Mouse (Mus musculus) forebrain, embryonic 10.5 days (tissue): ENCODE measurements around the gene Bcl11a. TPM values are rescaled to one million over a fixed set of nuclear protein-coding genes. Genes with fewer than 3 reads are reported as not detected.

ENCODE experiments used
- DNase-seq: peaks from one replicate; pipeline ENCODE4 v3.0.0-alpha.2; 2017; ENCODE audit warnings: low spot score; ENCODE audit errors: extremely low spot score
- H3K27ac ChIP-seq: fragments of 300-500 bp; sonication (generic); 2 replicates; pipeline ENCODE4 v1.5.1; 2016; ENCODE audit warnings: mild to moderate bottlenecking
- H3K27me3 ChIP-seq: fragments of 300-500 bp; sonication (generic); 2 replicates; pipeline ENCODE4 v1.6.1; 2016; ENCODE audit warnings: mild to moderate bottlenecking; ENCODE audit not compliant: poor library complexity, severe bottlenecking
- H3K36me3 ChIP-seq: fragments of 300-500 bp; sonication (generic); replicated peaks from 2 replicates; pipeline ENCODE4 v1.6.1; 2016; ENCODE audit warnings: mild to moderate bottlenecking, moderate library complexity
- H3K4me1 ChIP-seq: fragments of 300-500 bp; sonication (generic); 2 replicates; pipeline ENCODE4 v1.6.1; 2016
- H3K4me3 ChIP-seq: fragments of 300-500 bp; sonication (generic); 2 replicates; pipeline ENCODE4 v1.5.1; 2016; ENCODE audit warnings: mild to moderate bottlenecking, moderate library complexity
- H3K9me3 ChIP-seq: fragments of 300-500 bp; sonication (generic); 2 replicates; pipeline ENCODE4 v1.6.1; 2016; ENCODE audit warnings: mild to moderate bottlenecking, moderate library complexity
- WGBS: fragments of 180-500 bp; shearing (Covaris S2); methylation state at CpG from one replicate; pipeline ENCODE4 v1.1.7; 2016; 5-methylcytosine and 5-hydroxymethylcytosine counted together
- polyA plus RNA-seq: library from polyadenylated mRNA; unstranded; fragments of >200 nt; fragmentation: Nextera tagmentation; extraction: Ambion mirVana; gene quantifications from 2 replicates; pipeline ENCODE4 v1.2.1, GENCODE M21; 2016

The Bcl11a gene
- polyA plus RNA-seq, 1 experiment from 2014 or later: 44.1 TPM

GRCm38 (mm10) chr11:24082385-24083075, 4.7 kb downstream of the Bcl11a start:
- H3K9me3 ChIP-seq: no peaks in the 10 kb centered on the region
- 14% methylated on average over 11 of the region's 11 CpGs for WGBS
- no peak for DNase-seq
- peak overlapping the region; percentile 75 for H3K4me3 ChIP-seq
- peak overlapping the region; percentile 96 for H3K27ac ChIP-seq
- H3K27me3 ChIP-seq: peaks cover 44% of the 10 kb centered on the region
- peaks cover 61% of the 10 kb centered on the region for H3K4me1 ChIP-seq
- H3K36me3 ChIP-seq: peaks cover 26% of the 10 kb centered on the region

DNA sequence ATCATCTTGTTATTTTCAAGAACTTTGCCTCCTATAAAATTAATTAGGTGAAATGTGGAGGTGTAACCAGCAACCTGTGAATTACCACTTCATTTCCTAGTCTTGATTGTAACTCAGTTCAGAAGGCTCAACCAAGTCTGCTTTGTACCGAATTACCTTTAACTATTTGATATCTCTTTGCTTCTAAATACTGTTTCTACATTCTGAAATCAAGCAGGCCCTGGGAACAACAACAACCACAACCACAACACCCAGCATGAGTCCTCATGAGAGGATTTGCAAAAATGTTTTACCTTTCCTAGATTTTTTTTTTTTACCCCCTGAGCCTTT, 5.2 kb downstream of the Bcl11a start:
- 62% methylated on average over 1 of the region's 1 CpGs for WGBS

DNA sequence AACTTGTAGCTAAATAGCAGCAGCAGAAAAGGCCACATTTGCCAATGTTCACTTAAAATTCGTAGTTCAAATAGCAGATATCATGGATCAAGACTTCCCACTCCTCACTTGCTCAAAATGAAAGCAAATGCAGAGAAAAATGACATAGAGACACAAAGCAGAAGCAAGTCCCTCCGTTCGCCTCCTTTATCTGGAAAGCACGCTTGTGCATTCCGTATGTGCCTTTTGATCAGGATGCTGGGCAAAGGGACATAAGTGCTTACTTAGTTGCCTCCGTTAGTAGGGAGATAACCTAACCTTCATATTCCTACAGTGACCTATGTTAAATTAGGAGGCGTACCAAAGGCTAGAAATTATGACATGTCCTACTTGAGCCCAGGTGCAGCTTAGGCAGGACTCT, 5.6 kb downstream of the Bcl11a start:
- Histone ChIP-seq H3K27ac (peak overlapping the region; percentile 45; the same call in 1 of the 2 replicates), H3K27me3 (peaks cover 50% of the 10 kb centered on the region), H3K9me3 (no peaks in the 10 kb centered on the region), H3K36me3 (peaks cover 35% of the 10 kb centered on the region), H3K4me3 (peak overlapping the region; percentile 75; the same call in 1 of the 2 replicates), H3K4me1 (peaks cover 65% of the 10 kb centered on the region)
- DNase-seq: no peak
- 72% methylated on average over 7 of the region's 7 CpGs for WGBS

More for the DNA sequence above, 5.2 kb downstream of the Bcl11a start:
- H3K4me1 ChIP-seq: peaks cover 62% of the 10 kb centered on the region
- no peak for DNase-seq
- H3K27ac ChIP-seq: peak overlapping the region; percentile 45; the same call in 1 of the 2 replicates
- H3K36me3 ChIP-seq: peaks cover 31% of the 10 kb centered on the region
- H3K9me3 ChIP-seq: no peaks in the 10 kb centered on the region
- peaks cover 49% of the 10 kb centered on the region for H3K27me3 ChIP-seq
- peak overlapping the region; percentile 75; the same call in 1 of the 2 replicates for H3K4me3 ChIP-seq

- WGBS: 52% methylated on average over 3 of the region's 3 CpGs
- Histone ChIP-seq H3K4me1 (peaks cover 72% of the 10 kb centered on the region), H3K4me3 (no peak overlapping the region), H3K27ac (no peak overlapping the region), H3K27me3 (peaks cover 50% of the 10 kb centered on the region), H3K36me3 (peaks cover 41% of the 10 kb centered on the region), H3K9me3 (no peaks in the 10 kb centered on the region)
- no peak for DNase-seq
These were observed 6.2 kb downstream of the Bcl11a start for GRCm38 (mm10) chr11:24084077-24084476.

DNA sequence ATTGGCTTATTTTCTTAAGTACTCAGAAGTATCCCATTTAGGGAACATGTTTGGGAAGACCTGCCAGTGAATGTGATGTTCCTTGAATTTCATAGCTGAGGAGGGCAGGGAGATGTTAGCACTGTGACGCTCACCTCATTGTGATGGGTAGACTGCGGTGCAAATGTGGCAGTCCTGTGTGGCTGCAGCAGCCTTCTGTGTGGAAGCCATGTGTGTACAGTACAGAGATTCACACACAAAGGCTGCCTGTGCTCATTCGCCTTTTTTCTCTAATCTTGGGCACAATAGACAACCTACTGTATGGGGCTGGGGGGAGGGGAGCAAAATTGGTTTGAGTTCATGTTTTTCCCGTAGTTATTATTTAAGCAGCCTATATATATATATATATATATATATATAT, 6.7 kb downstream of the Bcl11a start:
- Histone ChIP-seq H3K27ac (0 out of 2 replicates have a peak overlapping the region, but pooled peaks have one; percentile 40), H3K27me3 (peaks cover 50% of the 10 kb centered on the region), H3K4me3 (no peak overlapping the region), H3K9me3 (no peaks in the 10 kb centered on the region), H3K36me3 (peaks cover 46% of the 10 kb centered on the region), H3K4me1 (peaks cover 75% of the 10 kb centered on the region)
- WGBS: 83% methylated on average over 4 of the region's 4 CpGs
- no peak for DNase-seq

DNA sequence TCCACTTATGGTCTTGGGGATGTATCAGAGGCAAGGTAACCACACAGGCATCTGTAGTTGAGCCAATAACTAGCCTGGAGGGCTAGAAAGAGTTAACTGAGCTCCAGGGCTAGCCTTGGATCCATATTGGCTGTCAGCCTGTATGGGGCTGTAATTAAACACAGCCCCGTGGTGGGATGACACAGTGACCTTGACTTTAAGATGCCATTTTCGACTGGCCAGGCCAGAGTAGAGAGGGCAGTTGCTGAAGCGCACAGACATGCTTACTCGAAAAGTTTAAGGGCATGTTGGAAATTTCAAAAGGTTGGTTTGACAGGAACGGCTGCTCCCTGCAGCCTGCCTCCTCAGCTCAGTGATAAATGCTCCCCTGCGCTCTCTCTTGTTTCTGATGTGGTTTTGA, 8.1 kb downstream of the Bcl11a start:
- Histone ChIP-seq H3K4me1 (peaks cover 70% of the 10 kb centered on the region), H3K36me3 (peaks cover 57% of the 10 kb centered on the region), H3K27ac (no peak overlapping the region), H3K27me3 (peaks cover 45% of the 10 kb centered on the region), H3K9me3 (no peaks in the 10 kb centered on the region), H3K4me3 (no peak overlapping the region)
- DNase-seq: no peak
- 67% methylated on average over 6 of the region's 6 CpGs for WGBS

GRCm38 (mm10) chr11:24087069-24087468, 9.2 kb downstream of the Bcl11a start:
- Histone ChIP-seq H3K36me3 (peaks cover 60% of the 10 kb centered on the region), H3K9me3 (no peaks in the 10 kb centered on the region), H3K4me3 (no peak overlapping the region), H3K4me1 (peaks cover 70% of the 10 kb centered on the region), H3K27me3 (peaks cover 50% of the 10 kb centered on the region), H3K27ac (no peak overlapping the region)
- WGBS: 85% methylated on average over 4 of the region's 4 CpGs
- DNase-seq: no peak

DNA sequence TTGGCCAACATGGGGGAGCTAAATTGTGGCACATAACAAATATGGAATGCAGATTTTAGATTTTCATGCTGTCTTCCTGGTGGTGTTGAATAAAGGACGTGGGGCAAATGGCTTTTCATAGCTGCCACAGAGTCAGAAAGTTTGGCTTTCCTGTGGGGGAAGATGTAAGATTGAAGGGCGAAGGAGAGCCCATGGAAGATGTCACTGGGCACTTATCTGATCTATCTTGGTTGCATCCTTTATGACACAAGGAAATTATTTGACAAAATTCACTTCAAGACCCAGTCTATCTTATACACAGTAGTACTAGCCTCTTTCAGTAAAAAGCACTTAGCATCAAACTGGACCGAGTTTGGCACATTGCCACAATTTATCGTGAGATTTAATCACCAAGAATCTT, 12.6 kb downstream of the Bcl11a start:
- Histone ChIP-seq H3K27me3 (peaks cover 42% of the 10 kb centered on the region), H3K27ac (no peak overlapping the region)
- 83% methylated on average over 4 of the region's 4 CpGs for WGBS

GRCm38 (mm10) chr11:24091393-24092080, 13.7 kb downstream of the Bcl11a start:
- H3K4me1 ChIP-seq: peaks cover 75% of the 10 kb centered on the region
- H3K9me3 ChIP-seq: no peaks in the 10 kb centered on the region
- no peak for DNase-seq
- 0 out of 2 replicates have a peak overlapping the region, but pooled peaks have one; percentile 8 for H3K27ac ChIP-seq
- peaks cover 59% of the 10 kb centered on the region for H3K36me3 ChIP-seq
- H3K27me3 ChIP-seq: peaks cover 33% of the 10 kb centered on the region
- 29% methylated on average over 15 of the region's 15 CpGs for WGBS
- H3K4me3 ChIP-seq: no peak overlapping the region; the same call in 1 of the 2 replicates

More for the DNA sequence above, 12.6 kb downstream of the Bcl11a start:
- Histone ChIP-seq H3K4me1 (peaks cover 73% of the 10 kb centered on the region), H3K36me3 (peaks cover 70% of the 10 kb centered on the region), H3K9me3 (no peaks in the 10 kb centered on the region), H3K4me3 (no peak overlapping the region)
- DNase-seq: no peak

DNA sequence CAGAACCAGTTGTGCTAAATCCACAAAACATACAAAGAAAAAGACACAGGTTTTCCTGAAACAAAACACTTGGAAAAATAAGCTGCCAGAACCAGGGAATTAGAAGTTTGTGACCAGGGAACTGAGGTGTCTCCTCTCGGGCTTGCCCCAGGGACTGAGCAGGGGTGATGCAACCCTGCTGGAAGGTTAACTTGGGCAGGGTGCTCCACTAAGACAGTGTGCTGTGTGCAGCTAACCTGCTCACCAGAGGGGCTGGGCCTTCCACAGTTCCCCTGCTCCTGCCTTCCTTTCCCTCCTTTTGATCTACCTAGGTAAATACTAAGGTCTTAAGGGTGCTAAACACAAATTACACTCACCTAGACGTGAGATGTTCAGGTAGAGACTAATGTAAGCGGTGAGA, 14.8 kb downstream of the Bcl11a start:
- no peaks in the 10 kb centered on the region for H3K9me3 ChIP-seq
- WGBS: 51% methylated on average over 3 of the region's 3 CpGs
- H3K27ac ChIP-seq: no peak overlapping the region
- peaks cover 48% of the 10 kb centered on the region for H3K36me3 ChIP-seq
- H3K4me1 ChIP-seq: peaks cover 85% of the 10 kb centered on the region
- no peak overlapping the region for H3K4me3 ChIP-seq
- H3K27me3 ChIP-seq: peaks cover 22% of the 10 kb centered on the region
- DNase-seq: no peak

DNA sequence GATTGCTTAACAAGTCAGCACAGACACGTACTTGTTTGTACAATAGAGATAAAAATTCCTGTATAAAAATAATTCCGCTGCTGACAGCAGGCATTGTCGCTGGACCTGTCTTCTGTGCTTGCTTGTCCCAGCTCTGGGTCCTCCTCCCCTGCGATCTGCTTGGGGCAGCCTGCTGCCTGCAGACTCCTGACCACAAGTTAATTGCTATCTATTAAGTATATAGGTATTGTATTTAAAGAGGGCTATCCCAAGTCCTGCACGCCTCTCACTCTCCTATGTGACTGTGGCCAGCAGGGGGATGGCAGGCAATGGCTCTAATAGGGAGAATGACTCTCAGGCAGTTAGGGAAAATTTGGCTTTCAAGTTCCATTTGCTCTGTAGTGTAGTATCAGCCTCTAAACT, 16.2 kb downstream of the Bcl11a start:
- Histone ChIP-seq H3K36me3 (peaks cover 34% of the 10 kb centered on the region), H3K9me3 (no peaks in the 10 kb centered on the region), H3K4me1 (peaks cover 89% of the 10 kb centered on the region), H3K27ac (peak overlapping the region; percentile 66; the same call in 1 of the 2 replicates), H3K27me3 (peaks cover 18% of the 10 kb centered on the region), H3K4me3 (no peak overlapping the region)
- DNase-seq: no peak
- 67% methylated on average over 5 of the region's 5 CpGs for WGBS

DNA sequence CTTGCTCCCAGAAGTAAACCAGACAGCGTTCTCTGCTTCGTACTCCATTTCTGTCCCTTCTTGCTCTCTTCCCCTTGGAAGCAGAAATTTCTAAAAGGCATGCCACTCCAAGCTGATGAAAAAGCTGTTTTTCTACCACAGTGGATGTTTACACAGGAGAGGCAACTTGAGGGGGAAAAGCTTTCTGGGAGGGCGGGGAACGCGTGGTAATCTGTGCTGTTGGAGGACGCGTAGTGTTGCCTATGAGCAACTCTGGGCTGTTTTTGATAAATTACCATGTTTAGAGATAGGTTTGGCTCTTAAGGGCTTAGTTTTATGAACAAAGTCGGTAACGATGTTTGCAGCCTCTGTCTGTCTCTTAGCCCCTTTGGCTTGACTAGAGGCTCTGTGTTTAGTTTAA, 17.4 kb downstream of the Bcl11a start:
- no peak for DNase-seq
- peaks cover 22% of the 10 kb centered on the region for H3K36me3 ChIP-seq
- H3K4me1 ChIP-seq: peaks cover 90% of the 10 kb centered on the region
- WGBS: 68% methylated on average over 9 of the region's 9 CpGs
- H3K4me3 ChIP-seq: no peak overlapping the region; the same call in 1 of the 2 replicates
- H3K9me3 ChIP-seq: no peaks in the 10 kb centered on the region
- peak overlapping the region; percentile 66; the same call in 1 of the 2 replicates for H3K27ac ChIP-seq
- H3K27me3 ChIP-seq: peaks cover 13% of the 10 kb centered on the region
